Mouse (Mus musculus) heart, postnatal 0 days (tissue): Measurements from ENCODE around the gene Ranbp3.

Source experiments
- CTCF ChIP-seq: IDR thresholded peaks from 2 replicates; pipeline ENCODE4 v1.5.1; 2016; ENCODE audit warnings: antibody characterized with exemption, control low read depth, low read depth
- EP300 ChIP-seq: IDR thresholded peaks from 2 replicates; pipeline ENCODE4 v1.6.1; 2016; ENCODE audit warnings: antibody characterized with exemption, low read depth

DNA sequence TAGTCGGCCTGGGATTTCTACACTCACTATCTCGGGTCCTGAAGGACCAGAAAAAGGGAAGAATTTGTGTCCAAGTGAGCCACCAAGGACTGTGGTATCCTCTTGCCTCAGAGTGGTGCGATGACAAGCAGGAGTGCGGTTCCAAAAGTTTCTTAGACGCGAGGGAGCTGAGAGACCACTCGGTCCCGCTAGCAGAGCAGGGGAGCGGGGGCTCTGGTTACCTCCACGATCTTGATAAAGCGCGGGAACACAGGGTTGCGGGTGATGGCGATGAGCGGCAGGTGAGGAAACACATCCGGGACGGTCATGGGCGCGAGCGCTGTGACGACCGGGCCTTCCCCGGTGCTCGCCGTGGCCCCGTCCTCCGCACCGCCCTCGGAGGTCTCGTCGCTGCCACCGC lies 46.8 kb upstream of the Ranbp3 start:
- TF ChIP-seq CTCF (no peak), EP300 (no peak)
